Mouse (Mus musculus): ENCODE measurements at regions not wholly inside any gene's neighbourhood (a gene's known extent, or its start where the extent isn't known, plus 50 kb on each side); places are given as distances from the start of the nearest gene placed in this dataset.

GRCm38 (mm10) chrX:128585496-128586105 is 849.2 kb upstream of the Cldn34c4 start:
- Histone ChIP-seq H3K79me2 (ENCODE audit: control insufficient read depth, insufficient read depth, low read length, poor library complexity) (no peaks in the 10 kb centered on the region), H3K9me3 (replicated peaks; ENCODE audit: insufficient read depth, low read length) (no peaks in the 10 kb centered on the region), H3K27ac (ENCODE audit: control insufficient read depth, low read depth, low read length) (no peak overlapping the region), H3K9ac (ENCODE audit: control insufficient read depth, low read depth, low read length, poor library complexity, severe bottlenecking) (no peak overlapping the region), H3K27me3 (ENCODE audit: control insufficient read depth in 1 of 2, insufficient read depth in 2 of 2, low read length in 2 of 2) (no peaks in the 10 kb centered on the region), H3K4me1 (ENCODE audit: control insufficient read depth in 1 of 2, insufficient read depth in 2 of 2, low read length in 2 of 2) (no peaks in the 10 kb centered on the region), H3K36me3 (ENCODE audit: control insufficient read depth in 1 of 2, insufficient read depth in 2 of 2, low read length in 2 of 2) (no peaks in the 10 kb centered on the region), H3K4me3 (ENCODE audit: control insufficient read depth in 1 of 2, insufficient read depth in 1 of 2, low read depth in 2 of 2, low read length in 2 of 2) (no peak overlapping the region)
- DNase-seq (ENCODE audit: low read depth, low spot score): no peak
- no peak for TF ChIP-seq JUND (IDR thresholded peaks at IDR 0.05; ENCODE audit: low read depth, low read length)
- TF ChIP-seq GATA1 (IDR thresholded peaks at IDR 0.05; ENCODE audit: low read depth, low read length): no peak
- TF ChIP-seq RCOR1 (IDR thresholded peaks at IDR 0.05; ENCODE audit: low read depth, low read length): no peak
- no peak for TF ChIP-seq USF2 (IDR thresholded peaks at IDR 0.05; ENCODE audit: borderline replicate concordance in 1 of 2, insufficient read depth in 1 of 2, low read depth in 1 of 2, low read length in 2 of 2)

- Histone ChIP-seq H3K36me3 (ENCODE audit: control insufficient read depth in 1 of 2, insufficient read depth in 2 of 2, low read length in 2 of 2) (0 out of 4 replicates have a peak, but pooled peaks cover 0 to 2% of the 10 kb centered on the region in 2 experiments), H3K9me3 (replicated peaks; ENCODE audit: insufficient read depth, low read length) (no peaks in the 10 kb centered on the region), H3K9ac (ENCODE audit: control insufficient read depth, low read depth, low read length, poor library complexity, severe bottlenecking) (no peak overlapping the region), H3K27ac (ENCODE audit: control insufficient read depth, low read depth, low read length) (no peak overlapping the region), H3K4me3 (ENCODE audit: control insufficient read depth in 1 of 2, insufficient read depth in 1 of 2, low read depth in 2 of 2, low read length in 2 of 2) (0 out of 4 replicates have a peak overlapping the region, but pooled peaks of 1 of the 2 experiments have one; percentile 18), H3K4me1 (ENCODE audit: control insufficient read depth in 1 of 2, insufficient read depth in 2 of 2, low read length in 2 of 2) (no peaks in the 10 kb centered on the region), H3K27me3 (ENCODE audit: control insufficient read depth in 1 of 2, insufficient read depth in 2 of 2, low read length in 2 of 2) (no peaks in the 10 kb centered on the region), H3K79me2 (ENCODE audit: control insufficient read depth, insufficient read depth, low read length, poor library complexity) (no peaks in the 10 kb centered on the region)
- no peak for DNase-seq (ENCODE audit: low read depth, low spot score)
- TF ChIP-seq POLR2AphosphoS2 (IDR thresholded peaks at IDR 0.05; ENCODE audit: low read length): no peak
- TF ChIP-seq JUND (IDR thresholded peaks at IDR 0.05; ENCODE audit: low read depth, low read length): no peak
- no peak for TF ChIP-seq MYC (IDR thresholded peaks at IDR 0.05; ENCODE audit: low read depth, low read length)
- TF ChIP-seq MAZ (IDR thresholded peaks at IDR 0.05; ENCODE audit: low read depth, low read length): no peak
- no peak for TF ChIP-seq EP300 (IDR thresholded peaks at IDR 0.05; ENCODE audit: low read depth in 1 of 2, low read length in 2 of 2)
- TF ChIP-seq GABPA (IDR thresholded peaks at IDR 0.05; ENCODE audit: low read depth, low read length): no peak
- no peak for TF ChIP-seq TBP (IDR thresholded peaks at IDR 0.05; ENCODE audit: low read depth, low read length)
- no peak for TF ChIP-seq RAD21 (IDR thresholded peaks at IDR 0.05; ENCODE audit: low read depth, low read length)
- no peak for TF ChIP-seq CTCF (IDR thresholded peaks at IDR 0.05 in 2 of 3, conservative IDR thresholded peaks at IDR 0.05 in 1 of 3; ENCODE audit: control insufficient read depth in 1 of 3, insufficient read depth in 1 of 3, low read depth in 2 of 3, low read length in 3 of 3, poor library complexity in 1 of 3, severe bottlenecking in 1 of 3)
- no peak for TF ChIP-seq MYB (IDR thresholded peaks at IDR 0.05; ENCODE audit: low read depth, low read length)
Observed at GRCm38 (mm10) chrX:128577402-128577801, 841.0 kb upstream of the Cldn34c4 start.

- 0 out of 4 replicates have a peak, but pooled peaks cover 0 to 2% of the 10 kb centered on the region in 2 experiments for H3K36me3 ChIP-seq (ENCODE audit: control insufficient read depth in 1 of 2, insufficient read depth in 2 of 2, low read length in 2 of 2)
- H3K27ac ChIP-seq (ENCODE audit: control insufficient read depth, low read depth, low read length): no peak overlapping the region
- H3K9ac ChIP-seq (ENCODE audit: control insufficient read depth, low read depth, low read length, poor library complexity, severe bottlenecking): no peak overlapping the region
- H3K4me1 ChIP-seq (ENCODE audit: control insufficient read depth in 1 of 2, insufficient read depth in 2 of 2, low read length in 2 of 2): no peaks in the 10 kb centered on the region
- no peaks in the 10 kb centered on the region for H3K79me2 ChIP-seq (ENCODE audit: control insufficient read depth, insufficient read depth, low read length, poor library complexity)
- DNase-seq (ENCODE audit: low read depth, low spot score): peak; percentile 76
- H3K4me3 ChIP-seq (ENCODE audit: control insufficient read depth in 1 of 2, insufficient read depth in 1 of 2, low read depth in 2 of 2, low read length in 2 of 2): no peak overlapping the region
- no peaks in the 10 kb centered on the region for H3K27me3 ChIP-seq (ENCODE audit: control insufficient read depth in 1 of 2, insufficient read depth in 2 of 2, low read length in 2 of 2)
- no peaks in the 10 kb centered on the region for H3K9me3 ChIP-seq (replicated peaks; ENCODE audit: insufficient read depth, low read length)
- no peak for TF ChIP-seq BHLHE40 (IDR thresholded peaks at IDR 0.05; ENCODE audit: borderline replicate concordance, low read depth, low read length)
- no peak for TF ChIP-seq JUND (IDR thresholded peaks at IDR 0.05; ENCODE audit: low read depth, low read length)
- TF ChIP-seq NELFE (IDR thresholded peaks at IDR 0.05; ENCODE audit: low read depth, low read length): no peak
- TF ChIP-seq RCOR1 (IDR thresholded peaks at IDR 0.05; ENCODE audit: low read depth, low read length): no peak
- TF ChIP-seq KAT2A (conservative IDR thresholded peaks at IDR 0.05; ENCODE audit: low read depth, low read length): no peak
- TF ChIP-seq SIN3A (IDR thresholded peaks at IDR 0.05; ENCODE audit: low read length): no peak; the same call in 1 of the 2 replicates
- peak; percentile 81 for TF ChIP-seq ZC3H11A (IDR thresholded peaks at IDR 0.05; ENCODE audit: low read depth, low read length)
- TF ChIP-seq MYB (IDR thresholded peaks at IDR 0.05; ENCODE audit: low read depth, low read length): no peak
- TF ChIP-seq TCF12 (IDR thresholded peaks at IDR 0.05; ENCODE audit: low read depth, low read length): no peak
- TF ChIP-seq EP300 (IDR thresholded peaks at IDR 0.05; ENCODE audit: low read depth in 1 of 2, low read length in 2 of 2): no peak
- no peak for TF ChIP-seq MAZ (IDR thresholded peaks at IDR 0.05; ENCODE audit: low read depth, low read length)
- TF ChIP-seq MAFK (IDR thresholded peaks at IDR 0.05; ENCODE audit: borderline replicate concordance, low read depth, low read length): no peak
- TF ChIP-seq ZKSCAN1 (IDR thresholded peaks at IDR 0.05; ENCODE audit: low read depth, low read length): no peak
- no peak for TF ChIP-seq TAL1 (IDR thresholded peaks at IDR 0.05; ENCODE audit: low read length)
- no peak for TF ChIP-seq TBP (IDR thresholded peaks at IDR 0.05; ENCODE audit: low read depth, low read length)
- TF ChIP-seq CHD2 (IDR thresholded peaks at IDR 0.05; ENCODE audit: low read length): no peak
- TF ChIP-seq NRF1 (IDR thresholded peaks at IDR 0.05; ENCODE audit: insufficient read depth, low read depth, low read length, poor library complexity, severe bottlenecking): no peak
Observed at GRCm38 (mm10) chrX:128576269-128576871, 840.0 kb upstream of the Cldn34c4 start.
